Mouse (Mus musculus): Measurements from ENCODE around the gene Sprr2k.

GRCm38 (mm10) chr3:92417782-92418181 is 14.6 kb upstream of the Sprr2k start, which contains the start of gene Sprr2j-ps:
- TF ChIP-seq CTCF (IDR thresholded peaks at IDR 0.05; ENCODE audit: low read depth) (no peak), EP300 (IDR thresholded peaks at IDR 0.05; ENCODE audit: low read depth) (no peak)

All from heart, postnatal 0 days (tissue).